Mouse (Mus musculus) heart, embryonic 15.5 days (tissue): ENCODE results near the gene Porcn. TPM values are rescaled to one million over a fixed set of nuclear protein-coding genes. Genes with fewer than 3 reads are reported as not detected.

ENCODE experiments used
- ATAC-seq: fragments of 200-750 bp; cut with Nextera tagmentation; replicated peaks from 2 replicates; pipeline ENCODE4 v1.8.0; 2017; ENCODE audit warnings: low read depth, moderate TSS enrichment; ENCODE audit not compliant: insufficient number of reproducible peaks, insufficient read depth, low FRiP score
- H3K27ac ChIP-seq: fragments of 300-500 bp; sonication (generic); 2 replicates; pipeline ENCODE4 v1.5.1; 2015; ENCODE audit warnings: mild to moderate bottlenecking, inconsistent platforms
- H3K27me3 ChIP-seq: fragments of 300-500 bp; sonication (generic); 2 replicates; pipeline ENCODE4 v1.6.1; 2015; ENCODE audit warnings: inconsistent platforms
- H3K36me3 ChIP-seq: fragments of 300-500 bp; sonication (generic); 2 replicates; pipeline ENCODE4 v1.6.1; 2015; ENCODE audit warnings: mild to moderate bottlenecking, inconsistent platforms
- H3K4me1 ChIP-seq: fragments of 300-500 bp; sonication (generic); replicated peaks from 2 replicates; pipeline ENCODE4 v1.6.1; 2015; ENCODE audit warnings: inconsistent platforms
- H3K4me2 ChIP-seq: fragments of 300-500 bp; sonication (generic); 2 replicates; pipeline ENCODE4 v1.6.1; 2015; ENCODE audit warnings: inconsistent platforms, mild to moderate bottlenecking, moderate library complexity
- H3K4me3 ChIP-seq: fragments of 300-500 bp; sonication (generic); 2 replicates; pipeline ENCODE4 v1.5.1; 2015; ENCODE audit warnings: mild to moderate bottlenecking, inconsistent platforms
- H3K9ac ChIP-seq: fragments of 300-500 bp; sonication (generic); 2 replicates; pipeline ENCODE4 v1.6.1; 2015; ENCODE audit warnings: mild to moderate bottlenecking, inconsistent platforms
- H3K9me3 ChIP-seq: fragments of 300-500 bp; sonication (generic); replicated peaks from 2 replicates; pipeline ENCODE4 v1.6.1; 2016; ENCODE audit warnings: inconsistent platforms
- WGBS: fragments of 180-500 bp; shearing (Covaris S2); methylation state at CpG from one replicate; pipeline ENCODE4 v1.1.7; 2015; ENCODE audit warnings: mixed read lengths; 5-methylcytosine and 5-hydroxymethylcytosine counted together
- polyA plus RNA-seq: library from polyadenylated mRNA; unstranded; fragments of >200 nt; fragmentation: Nextera tagmentation; extraction: Ambion mirVana; gene quantifications from 2 replicates; pipeline ENCODE4 v1.2.1, GENCODE M21; 2015

Porcn gene
- polyA plus RNA-seq, 1 experiment from 2014 or later = 2.6 TPM

GRCm38 (mm10) chrX:8223473-8223872, 17.1 kb upstream of the Porcn start:
- Histone ChIP-seq H3K27me3 (no peaks in the 10 kb centered on the region), H3K36me3 (no peaks in the 10 kb centered on the region)
- 62% methylated on average over 7 of the region's 7 CpGs for WGBS

GRCm38 (mm10) chrX:8222678-8223421, 16.5 kb upstream of the Porcn start:
- Histone ChIP-seq H3K4me1 (no peaks in the 10 kb centered on the region), H3K9ac (no peak overlapping the region), H3K27ac (no peak overlapping the region), H3K9me3 (no peaks in the 10 kb centered on the region), H3K4me2 (no peak overlapping the region), H3K36me3 (no peaks in the 10 kb centered on the region), H3K4me3 (no peak overlapping the region), H3K27me3 (no peaks in the 10 kb centered on the region)
- WGBS = 52% methylated on average over 7 of the region's 7 CpGs
- ATAC-seq = no peak

More at GRCm38 (mm10) chrX:8223473-8223872, 17.1 kb upstream of the Porcn start:
- H3K27ac ChIP-seq = no peak overlapping the region
- H3K4me1 ChIP-seq = no peaks in the 10 kb centered on the region
- ATAC-seq = no peak
- no peak overlapping the region for H3K4me2 ChIP-seq
- no peak overlapping the region for H3K4me3 ChIP-seq
- H3K9me3 ChIP-seq = no peaks in the 10 kb centered on the region
- no peak overlapping the region for H3K9ac ChIP-seq

GRCm38 (mm10) chrX:8222296-8222677, 16.0 kb upstream of the Porcn start:
- Histone ChIP-seq H3K4me2 (no peak overlapping the region), H3K36me3 (no peaks in the 10 kb centered on the region), H3K27ac (no peak overlapping the region), H3K4me1 (no peaks in the 10 kb centered on the region), H3K27me3 (no peaks in the 10 kb centered on the region), H3K9me3 (no peaks in the 10 kb centered on the region), H3K9ac (no peak overlapping the region), H3K4me3 (no peak overlapping the region)
- WGBS = 58% methylated on average over 3 of the region's 3 CpGs
- no peak for ATAC-seq

GRCm38 (mm10) chrX:8219651-8220050, 13.3 kb upstream of the Porcn start:
- no peak for ATAC-seq
- H3K4me2 ChIP-seq = no peak overlapping the region
- no peaks in the 10 kb centered on the region for H3K27me3 ChIP-seq
- H3K4me3 ChIP-seq = no peak overlapping the region
- H3K27ac ChIP-seq = no peak overlapping the region
- H3K9me3 ChIP-seq = no peaks in the 10 kb centered on the region
- no peaks in the 10 kb centered on the region for H3K4me1 ChIP-seq
- no peaks in the 10 kb centered on the region for H3K36me3 ChIP-seq
- WGBS = 21% methylated on average over 8 of the region's 8 CpGs
- H3K9ac ChIP-seq = no peak overlapping the region

- WGBS = 39% methylated on average over 2 of the region's 2 CpGs
- Histone ChIP-seq H3K4me2 (no peak overlapping the region), H3K4me1 (no peaks in the 10 kb centered on the region), H3K27me3 (no peaks in the 10 kb centered on the region), H3K4me3 (no peak overlapping the region), H3K36me3 (no peaks in the 10 kb centered on the region), H3K27ac (no peak overlapping the region), H3K9ac (no peak overlapping the region), H3K9me3 (no peaks in the 10 kb centered on the region)
- ATAC-seq = no peak
Measured at GRCm38 (mm10) chrX:8218114-8218513, 11.8 kb upstream of the Porcn start.

- 36% methylated on average over 6 of the region's 6 CpGs for WGBS
- Histone ChIP-seq H3K27ac (no peak overlapping the region), H3K9me3 (no peaks in the 10 kb centered on the region), H3K9ac (no peak overlapping the region), H3K4me3 (no peak overlapping the region), H3K4me2 (no peak overlapping the region), H3K36me3 (no peaks in the 10 kb centered on the region), H3K27me3 (no peaks in the 10 kb centered on the region), H3K4me1 (no peaks in the 10 kb centered on the region)
- no peak for ATAC-seq
Measured at GRCm38 (mm10) chrX:8217383-8217782, 11.1 kb upstream of the Porcn start.

- Histone ChIP-seq H3K4me1 (no peaks in the 10 kb centered on the region), H3K9me3 (no peaks in the 10 kb centered on the region), H3K36me3 (no peaks in the 10 kb centered on the region), H3K4me2 (no peak overlapping the region), H3K4me3 (no peak overlapping the region), H3K9ac (no peak overlapping the region), H3K27me3 (no peaks in the 10 kb centered on the region), H3K27ac (no peak overlapping the region)
- ATAC-seq = no peak
- 65% methylated on average over 7 of the region's 7 CpGs for WGBS
Measured at GRCm38 (mm10) chrX:8211490-8212207, 5.3 kb upstream of the Porcn start.

- Histone ChIP-seq H3K9me3 (no peaks in the 10 kb centered on the region), H3K27ac (no peak overlapping the region), H3K27me3 (no peaks in the 10 kb centered on the region), H3K36me3 (no peaks in the 10 kb centered on the region), H3K4me2 (no peak overlapping the region), H3K9ac (no peak overlapping the region), H3K4me3 (no peak overlapping the region), H3K4me1 (no peaks in the 10 kb centered on the region)
- no peak for ATAC-seq
- 33% methylated on average over 2 of the region's 2 CpGs for WGBS
Measured at GRCm38 (mm10) chrX:8209720-8210119, 3.4 kb upstream of the Porcn start.

- WGBS = 29% methylated on average over 4 of the region's 4 CpGs
- H3K4me2 ChIP-seq = peak overlapping the region; percentile 81
- H3K4me3 ChIP-seq = no peak overlapping the region
Measured at GRCm38 (mm10) chrX:8207224-8207623, 899 bp upstream of the Porcn start.

GRCm38 (mm10) chrX:8206694-8207197, 421 bp upstream of the Porcn start:
- WGBS = 11% methylated on average over 11 of the region's 11 CpGs
- Histone ChIP-seq H3K4me2 (peak overlapping the region; percentile 81), H3K4me1 (no peaks in the 10 kb centered on the region), H3K27ac (no peak overlapping the region), H3K4me3 (peak overlapping the region; percentile 61), H3K9me3 (no peaks in the 10 kb centered on the region), H3K27me3 (no peaks in the 10 kb centered on the region), H3K9ac (no peak overlapping the region), H3K36me3 (no peaks in the 10 kb centered on the region)
- no peak for ATAC-seq

More at GRCm38 (mm10) chrX:8207224-8207623, 899 bp upstream of the Porcn start:
- Histone ChIP-seq H3K27ac (no peak overlapping the region), H3K27me3 (no peaks in the 10 kb centered on the region), H3K9ac (no peak overlapping the region), H3K36me3 (no peaks in the 10 kb centered on the region), H3K4me1 (no peaks in the 10 kb centered on the region), H3K9me3 (no peaks in the 10 kb centered on the region)
- ATAC-seq = no peak

- no peaks in the 10 kb centered on the region for H3K27me3 ChIP-seq
- H3K9me3 ChIP-seq = no peaks in the 10 kb centered on the region
- H3K4me1 ChIP-seq = no peaks in the 10 kb centered on the region
- H3K36me3 ChIP-seq = no peaks in the 10 kb centered on the region
- no peak overlapping the region for H3K9ac ChIP-seq
- no peak for ATAC-seq
- H3K27ac ChIP-seq = no peak overlapping the region
- peak overlapping the region; percentile 81 for H3K4me2 ChIP-seq
- peak overlapping the region; percentile 61 for H3K4me3 ChIP-seq
- WGBS = 37% methylated on average over 7 of the region's 7 CpGs
Measured at GRCm38 (mm10) chrX:8205551-8205950, 774 bp downstream of the Porcn start.
